Mouse (Mus musculus): ENCODE results near the gene Zfp941. TPM values are rescaled to one million over a fixed set of nuclear protein-coding genes. Genes with fewer than 3 reads are reported as not detected.

Gene Zfp941
- polyA plus RNA-seq (2015; fragmentation: Nextera tagmentation; extraction: Ambion mirVana) = 21.5 and 24.8 TPM in 2 replicates

DNA sequence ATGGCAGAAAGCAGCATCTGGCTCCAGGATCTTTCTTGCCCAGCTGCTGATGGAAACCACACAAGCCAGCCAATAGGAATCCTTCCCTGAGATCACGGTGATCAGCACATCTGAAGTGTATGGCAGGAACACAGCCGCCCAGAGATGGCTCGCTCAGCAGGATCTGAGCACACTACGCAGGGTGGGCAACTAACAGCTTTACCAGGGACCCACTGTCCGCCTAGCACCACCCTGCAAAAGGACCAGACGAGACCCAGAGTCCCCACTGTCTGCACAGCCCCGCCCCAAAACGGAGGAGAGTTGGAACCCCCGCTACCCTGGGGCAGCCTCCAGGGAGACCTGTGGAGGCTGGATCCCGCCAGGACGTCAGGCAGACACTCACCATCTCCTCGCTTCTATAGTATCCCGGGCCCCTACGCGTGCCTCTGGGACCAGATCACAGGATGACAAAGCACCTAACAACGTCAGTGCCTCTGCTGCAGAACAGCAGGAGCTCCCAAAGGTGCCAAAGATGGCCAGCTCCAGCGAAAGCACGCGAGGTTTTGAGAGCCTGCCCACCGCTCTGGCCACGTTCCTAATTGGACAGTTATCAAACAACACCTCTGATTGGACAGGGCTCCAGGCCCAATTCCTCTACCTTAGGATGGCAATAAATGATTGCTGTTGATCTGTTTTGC lies at the start of gene Zfp941:
Gene Zfp941, minus strand, starts transcription at position 526 of the 677 bp plus-strand sequence.
- Histone ChIP-seq H3K4me3 (peak within 1 kb of the TSS; percentile 64), H3K9ac (peak within 1 kb of the TSS; percentile 78), H3K27ac (replicated peaks) (peak within 1 kb of the TSS; percentile 90), H3K9me3 (no peaks in the 10 kb centered on the region), H3K27me3 (0 out of 2 replicates have a peak, but pooled peaks cover 4% of the 10 kb centered on the region), H3K36me3 (peaks cover 11% of the 10 kb centered on the region), H3K4me1 (replicated peaks) (peaks cover 18% of the 10 kb centered on the region), H3K4me2 (peak within 1 kb of the TSS; percentile 66)
- WGBS = 2% methylated on average over 21 of the region's 21 CpGs
- peak; percentile 93 for ATAC-seq (ENCODE audit: low read depth)

DNA sequence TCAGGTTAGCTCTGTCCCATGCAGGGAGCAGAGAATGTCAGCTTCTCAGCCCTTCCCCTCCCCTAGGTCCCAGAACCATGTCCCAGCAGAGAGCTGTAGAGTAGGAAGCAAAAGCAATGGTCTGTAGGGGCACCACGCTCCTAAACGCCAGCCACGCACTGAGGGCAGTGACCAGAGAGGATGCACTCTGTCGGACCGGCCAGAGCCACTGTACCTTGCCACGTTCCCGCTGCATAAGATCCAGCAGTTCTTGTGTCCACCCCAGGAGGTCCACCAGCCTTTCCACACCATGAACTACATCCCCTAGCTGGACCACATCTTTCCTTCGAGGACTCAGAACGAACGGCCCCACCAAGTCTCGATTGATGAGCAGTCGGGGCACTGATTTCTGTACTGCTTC lies 42.8 kb upstream of the Zfp941 start:
- Histone ChIP-seq H3K9me3 (no peaks in the 10 kb centered on the region), H3K27me3 (no peaks in the 10 kb centered on the region), H3K4me1 (replicated peaks) (peaks cover 8% of the 10 kb centered on the region), H3K36me3 (peaks cover 74% of the 10 kb centered on the region), H3K9ac (no peak overlapping the region), H3K27ac (replicated peaks) (no peak overlapping the region), H3K4me2 (no peak overlapping the region), H3K4me3 (no peak overlapping the region)
- WGBS = 91% methylated on average over 12 of the region's 12 CpGs
- no peak for ATAC-seq (ENCODE audit: low read depth)

DNA sequence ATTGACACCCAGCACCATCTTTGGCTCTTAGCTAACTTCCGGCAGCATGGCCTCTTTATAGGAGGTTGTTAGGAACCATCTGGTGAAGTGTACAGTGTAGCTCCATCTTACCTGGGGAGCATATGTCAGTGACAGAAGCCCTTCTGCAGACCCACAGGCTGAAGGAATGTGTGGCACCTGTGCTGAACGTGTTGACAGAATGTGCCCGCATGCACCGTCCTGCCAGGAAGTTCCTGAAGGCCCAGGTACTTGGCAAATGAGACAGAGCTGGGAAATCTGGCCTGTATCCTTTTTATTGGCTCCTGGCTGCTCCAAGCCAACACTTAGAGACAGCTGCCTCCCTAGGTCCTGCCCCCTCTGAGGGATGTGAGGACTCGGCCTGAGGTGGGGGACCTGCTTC lies 38.8 kb upstream of the Zfp941 start:
- Histone ChIP-seq H3K27me3 (no peaks in the 10 kb centered on the region), H3K4me2 (no peak overlapping the region), H3K9me3 (no peaks in the 10 kb centered on the region), H3K9ac (no peak overlapping the region), H3K4me3 (no peak overlapping the region), H3K27ac (replicated peaks) (no peak overlapping the region), H3K36me3 (peaks cover 66% of the 10 kb centered on the region), H3K4me1 (replicated peaks) (peaks cover 30% of the 10 kb centered on the region)
- 92% methylated on average over 5 of the region's 5 CpGs for WGBS
- ATAC-seq (ENCODE audit: low read depth) = no peak

DNA sequence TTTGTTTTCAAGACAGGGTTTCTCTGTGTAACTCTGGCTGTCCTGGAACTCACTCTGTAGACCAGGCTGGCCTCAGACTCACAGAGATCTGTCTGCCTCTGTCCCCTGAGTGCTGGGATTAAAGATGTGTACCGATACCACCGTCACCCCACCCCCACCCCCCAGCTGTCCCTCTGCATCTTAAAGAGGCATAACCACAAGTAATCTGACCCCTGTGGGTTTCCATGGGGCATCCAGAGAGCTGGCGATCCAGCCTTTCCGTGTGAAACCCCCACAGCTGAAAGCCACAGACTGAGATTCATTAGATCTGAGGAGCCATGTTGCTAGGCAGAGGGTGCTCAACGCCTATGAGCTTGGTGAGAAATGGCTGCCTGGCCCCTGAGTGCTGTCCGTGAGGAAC lies 38.0 kb upstream of the Zfp941 start:
- no peak overlapping the region for H3K4me3 ChIP-seq
- H3K36me3 ChIP-seq = peaks cover 66% of the 10 kb centered on the region
- H3K4me2 ChIP-seq = peak overlapping the region; percentile 99; the same call in 1 of the 2 replicates
- H3K27me3 ChIP-seq = no peaks in the 10 kb centered on the region
- H3K9ac ChIP-seq = 0 out of 2 replicates have a peak overlapping the region, but pooled peaks have one; percentile 0
- no peaks in the 10 kb centered on the region for H3K9me3 ChIP-seq
- H3K27ac ChIP-seq (replicated peaks) = no peak overlapping the region
- no peak for ATAC-seq (ENCODE audit: low read depth)
- WGBS = 71% methylated on average over 6 of the region's 6 CpGs
- H3K4me1 ChIP-seq (replicated peaks) = peaks cover 37% of the 10 kb centered on the region

DNA sequence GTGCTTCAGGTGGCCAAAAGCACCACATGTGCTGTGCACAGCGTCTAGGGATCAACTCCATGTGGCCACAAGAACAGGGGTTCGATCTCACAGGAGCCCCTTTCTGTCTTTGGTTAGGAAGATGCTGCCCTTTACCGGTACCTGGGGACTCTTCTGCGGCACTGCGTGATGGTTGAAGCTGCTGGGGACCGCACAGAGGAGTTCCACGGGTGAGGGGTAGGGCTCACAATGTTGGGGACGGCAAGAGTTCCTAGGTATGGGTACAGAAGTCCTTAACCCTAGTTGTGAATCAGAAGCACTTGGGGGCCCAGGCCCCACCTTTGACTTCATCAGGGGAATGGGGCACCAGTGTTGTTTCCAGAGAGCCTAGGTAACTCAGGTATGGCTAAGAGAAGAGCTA lies 36.8 kb upstream of the Zfp941 start:
- peak overlapping the region; percentile 67 for H3K4me3 ChIP-seq
- no peak for ATAC-seq (ENCODE audit: low read depth)
- peak overlapping the region; percentile 99 for H3K4me2 ChIP-seq
- H3K9me3 ChIP-seq = no peaks in the 10 kb centered on the region
- peaks cover 65% of the 10 kb centered on the region for H3K36me3 ChIP-seq
- H3K9ac ChIP-seq = peak overlapping the region; percentile 95
- H3K4me1 ChIP-seq (replicated peaks) = peaks cover 42% of the 10 kb centered on the region
- no peaks in the 10 kb centered on the region for H3K27me3 ChIP-seq
- H3K27ac ChIP-seq (replicated peaks) = no peak overlapping the region
- 94% methylated on average over 8 of the region's 8 CpGs for WGBS

DNA sequence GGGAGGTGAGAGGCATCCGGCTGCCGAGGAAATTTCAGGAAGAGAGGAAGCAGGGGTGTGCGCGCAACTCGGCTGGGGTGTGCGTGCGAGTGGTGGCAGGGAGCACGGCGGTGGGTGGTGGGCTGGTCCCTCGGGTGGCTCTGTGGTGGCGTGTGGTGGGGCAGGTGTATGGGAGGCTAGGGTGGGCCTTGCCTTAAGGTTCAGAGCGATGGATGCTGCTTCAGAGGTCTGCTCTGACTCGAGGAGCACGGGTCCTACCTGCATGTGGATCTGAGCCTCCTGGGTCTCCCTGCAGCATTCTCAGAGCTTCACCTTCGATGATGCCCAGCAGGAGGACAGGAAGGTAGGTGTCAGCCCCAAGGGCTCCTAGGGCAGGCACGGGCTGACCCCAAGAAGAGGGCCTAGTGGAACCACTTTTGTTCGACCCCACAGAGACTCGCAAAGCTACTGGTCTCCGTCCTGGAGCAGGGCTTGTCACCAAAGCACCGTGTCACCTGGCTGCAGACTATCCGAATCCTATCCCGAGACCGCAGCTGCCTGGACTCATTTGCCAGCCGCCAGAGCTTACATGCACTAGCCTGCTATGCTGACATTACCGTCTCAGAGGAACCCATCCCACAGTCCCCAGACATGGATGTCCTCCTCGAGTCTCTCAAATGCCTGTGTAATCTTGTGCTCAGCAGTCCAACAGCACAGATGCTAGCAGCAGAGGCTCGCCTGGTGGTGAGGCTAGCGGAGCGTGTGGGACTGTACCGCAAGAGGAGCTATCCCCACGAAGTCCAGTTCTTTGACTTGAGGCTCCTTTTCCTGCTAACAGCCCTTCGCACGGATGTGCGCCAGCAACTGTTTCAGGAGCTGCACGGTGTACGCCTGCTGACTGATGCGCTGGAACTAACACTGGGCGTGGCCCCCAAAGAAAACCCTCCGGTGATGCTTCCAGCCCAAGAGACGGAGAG lies 35.9 kb upstream of the Zfp941 start, which contains the start of gene Bet1l:
Gene Bet1l, minus strand, starts transcription at position 28 of the 956 bp plus-strand sequence.
- peak; percentile 54 for ATAC-seq (ENCODE audit: low read depth)
- Histone ChIP-seq H3K4me2 (peak within 1 kb of the TSS; percentile 99), H3K4me1 (replicated peaks) (peaks cover 42% of the 10 kb centered on the region), H3K27me3 (no peaks in the 10 kb centered on the region), H3K4me3 (peak within 1 kb of the TSS; percentile 67), H3K9me3 (no peaks in the 10 kb centered on the region), H3K36me3 (peaks cover 65% of the 10 kb centered on the region), H3K9ac (peak within 1 kb of the TSS; percentile 95), H3K27ac (replicated peaks) (peak within 1 kb of the TSS; percentile 93)
- WGBS = 40% methylated on average over 40 of the region's 40 CpGs

DNA sequence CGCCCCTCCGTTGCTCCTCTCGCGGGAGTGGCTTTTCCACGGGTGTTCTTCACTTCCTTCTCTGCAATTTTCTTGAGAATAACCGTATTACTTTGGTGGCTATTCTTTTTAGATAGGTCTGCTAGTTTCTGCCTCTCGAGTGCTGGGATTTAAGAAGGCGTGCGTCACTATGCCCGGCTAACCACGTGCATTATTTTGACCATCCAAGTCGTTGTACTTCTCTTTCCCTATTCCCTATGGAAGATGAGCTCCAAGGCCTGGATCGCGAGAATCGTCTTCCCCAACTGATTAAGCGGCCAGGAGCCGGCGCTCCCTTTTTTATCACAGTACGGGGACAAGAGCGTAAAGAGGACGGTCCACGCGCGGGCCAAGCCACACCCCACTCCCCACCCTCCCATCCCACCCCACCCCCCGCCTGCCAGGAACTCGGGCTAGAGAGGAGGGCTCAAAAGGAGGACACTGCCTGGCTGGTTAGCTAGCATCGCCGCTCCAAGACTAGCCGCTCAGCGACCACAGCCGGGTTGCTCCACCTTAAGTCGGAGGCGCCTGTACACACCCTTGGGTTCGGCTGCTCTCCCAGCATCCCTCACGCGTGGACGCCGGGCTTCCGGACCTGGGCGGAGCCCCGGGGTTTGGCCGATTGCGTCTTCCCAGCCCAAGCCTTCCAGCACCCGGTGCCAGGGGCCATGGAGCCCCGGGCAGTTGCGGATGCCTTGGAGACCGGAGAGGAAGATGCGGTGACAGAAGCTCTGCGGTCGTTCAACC lies 35.0 kb upstream of the Zfp941 start, which contains the start of gene Ric8a:
Gene Ric8a, plus strand, starts transcription at position 173 of the 765 bp plus-strand sequence.
- under 1% methylated on average over 50 of the region's 50 CpGs for WGBS
- peaks cover 65% of the 10 kb centered on the region for H3K36me3 ChIP-seq

DNA sequence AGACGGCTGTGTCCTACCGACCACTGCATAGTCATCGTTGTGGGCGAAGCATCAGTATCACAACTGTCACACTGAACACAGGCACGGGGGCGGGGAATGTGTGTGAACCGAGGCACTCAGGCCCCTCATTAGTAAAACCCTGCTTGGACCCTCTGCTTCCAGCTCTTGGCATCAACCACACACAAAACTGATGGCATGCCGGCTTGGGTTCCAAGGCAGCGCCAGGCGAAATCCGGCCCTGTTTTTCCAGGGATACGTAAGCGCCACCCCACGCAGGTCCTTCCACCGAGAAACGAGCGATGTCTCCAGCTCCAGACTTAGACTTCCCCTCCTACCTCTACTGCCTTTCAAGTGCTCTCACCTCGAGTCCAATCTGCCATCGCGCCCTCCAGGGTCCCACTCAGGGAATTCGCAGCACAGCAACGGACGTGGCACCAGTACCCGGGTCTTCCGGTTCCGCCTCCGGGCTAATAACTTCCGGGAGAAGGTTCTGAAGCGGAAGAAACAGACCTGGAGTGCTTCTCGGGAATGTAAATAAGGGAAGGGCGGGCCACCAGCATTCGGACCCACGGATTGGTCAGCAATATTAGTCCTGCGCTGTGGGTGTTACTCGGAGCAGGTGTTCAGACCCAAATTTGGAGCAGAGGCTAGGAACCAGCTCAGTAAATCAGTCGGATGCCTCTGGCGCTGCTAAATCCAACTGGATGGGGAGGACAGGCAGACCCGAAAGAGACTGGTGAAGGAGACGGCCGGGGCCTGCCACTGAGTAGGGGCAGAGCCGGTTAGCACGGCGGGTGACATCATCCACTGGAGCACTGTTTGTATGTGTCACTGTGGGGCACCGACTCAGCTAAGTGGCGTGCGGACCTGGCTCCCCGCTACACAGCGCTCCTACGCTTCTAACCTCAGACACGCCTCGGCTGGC lies 34.1 kb upstream of the Zfp941 start, which contains the start of gene Gm45785:
Gene Gm45785, minus strand, starts transcription at position 472 of the 925 bp plus-strand sequence.
- Histone ChIP-seq H3K4me3 (peak within 1 kb of the TSS; percentile 67), H3K9ac (peak within 1 kb of the TSS; percentile 95), H3K4me1 (replicated peaks) (peaks cover 42% of the 10 kb centered on the region), H3K27me3 (no peaks in the 10 kb centered on the region), H3K36me3 (peaks cover 64% of the 10 kb centered on the region), H3K27ac (replicated peaks) (peak within 1 kb of the TSS; percentile 93), H3K4me2 (peak within 1 kb of the TSS; percentile 99), H3K9me3 (no peaks in the 10 kb centered on the region)
- peak; percentile 83 for ATAC-seq (ENCODE audit: low read depth)
- WGBS = under 1% methylated on average over 51 of the region's 51 CpGs

More for the DNA sequence above, 35.0 kb upstream of the Zfp941 start, which contains the start of gene Ric8a:
- H3K4me2 ChIP-seq = peak within 1 kb of the TSS; percentile 99
- peak within 1 kb of the TSS; percentile 67 for H3K4me3 ChIP-seq
- H3K27ac ChIP-seq (replicated peaks) = peak within 1 kb of the TSS; percentile 93
- H3K9me3 ChIP-seq = no peaks in the 10 kb centered on the region
- ATAC-seq (ENCODE audit: low read depth) = peak; percentile 80
- H3K4me1 ChIP-seq (replicated peaks) = peaks cover 42% of the 10 kb centered on the region
- H3K27me3 ChIP-seq = no peaks in the 10 kb centered on the region
- H3K9ac ChIP-seq = peak within 1 kb of the TSS; percentile 95

DNA sequence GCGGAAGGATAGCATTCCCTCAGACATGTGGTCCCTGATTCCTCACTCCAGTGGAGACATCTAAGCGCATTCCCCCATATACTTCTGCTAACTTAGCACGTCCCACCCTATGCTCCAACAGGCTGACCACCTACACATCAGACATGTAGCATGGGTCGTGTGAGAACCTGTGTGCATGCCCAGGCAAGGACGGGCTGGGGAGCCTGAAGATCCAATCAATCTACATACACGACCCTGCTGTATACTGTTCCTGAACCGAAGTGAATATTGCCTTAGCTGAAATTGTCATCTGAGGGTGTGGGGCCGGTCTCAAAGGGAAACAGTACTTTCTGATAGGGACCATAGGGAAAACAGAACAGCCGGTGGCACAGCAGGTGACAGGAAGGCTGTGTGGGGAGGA lies 33.2 kb upstream of the Zfp941 start:
- WGBS = 76% methylated on average over 9 of the region's 9 CpGs

DNA sequence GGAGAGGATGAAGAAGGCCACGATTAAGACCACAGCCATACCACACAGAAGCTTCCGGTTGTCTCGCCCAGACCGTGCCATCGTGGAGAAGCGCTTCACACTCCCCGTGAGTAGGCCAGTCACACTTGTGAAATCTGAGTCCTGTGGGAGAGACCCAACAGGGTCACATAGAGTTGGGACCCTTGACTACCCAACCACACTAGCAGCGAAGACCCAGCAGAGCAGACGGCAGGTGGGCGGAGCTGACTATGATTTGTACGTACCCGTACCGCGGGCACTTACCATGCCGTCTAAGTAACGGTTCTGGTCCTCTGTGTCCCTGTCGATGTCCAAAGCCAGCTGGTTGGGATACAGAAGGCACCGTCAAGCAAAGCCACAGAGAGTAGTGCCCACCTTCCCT lies 32.5 kb upstream of the Zfp941 start:
- no peak for ATAC-seq (ENCODE audit: low read depth)
- Histone ChIP-seq H3K36me3 (peaks cover 54% of the 10 kb centered on the region), H3K27ac (replicated peaks) (no peak overlapping the region), H3K4me2 (peak overlapping the region; percentile 99), H3K4me1 (replicated peaks) (peaks cover 31% of the 10 kb centered on the region), H3K9ac (no peak overlapping the region), H3K4me3 (peak overlapping the region; percentile 67; the same call in 1 of the 2 replicates), H3K27me3 (no peaks in the 10 kb centered on the region), H3K9me3 (no peaks in the 10 kb centered on the region)
- WGBS = 94% methylated on average over 18 of the region's 18 CpGs

More for the DNA sequence above, 33.2 kb upstream of the Zfp941 start:
- H3K9ac ChIP-seq = peak overlapping the region; percentile 95
- 0 out of 2 replicates have a peak overlapping the region, but pooled peaks have one; percentile 93 for H3K27ac ChIP-seq (replicated peaks)
- peaks cover 59% of the 10 kb centered on the region for H3K36me3 ChIP-seq
- no peaks in the 10 kb centered on the region for H3K27me3 ChIP-seq
- ATAC-seq (ENCODE audit: low read depth) = no peak
- H3K4me2 ChIP-seq = peak overlapping the region; percentile 99
- H3K9me3 ChIP-seq = no peaks in the 10 kb centered on the region
- peaks cover 38% of the 10 kb centered on the region for H3K4me1 ChIP-seq (replicated peaks)
- peak overlapping the region; percentile 67 for H3K4me3 ChIP-seq
